Mouse (Mus musculus) skeletal muscle tissue, adult 2 months (tissue): ENCODE measurements around the gene Ift88.
A peak's percentile ranks its signal among the peaks of the same experiment; 100 is the strongest.

Source experiments
- DNase-seq: peaks from one replicate; pipeline ENCODE4 v3.0.0-alpha.2; 2012; ENCODE audit warnings: low read depth, low spot score

Gene Ift88

DNA sequence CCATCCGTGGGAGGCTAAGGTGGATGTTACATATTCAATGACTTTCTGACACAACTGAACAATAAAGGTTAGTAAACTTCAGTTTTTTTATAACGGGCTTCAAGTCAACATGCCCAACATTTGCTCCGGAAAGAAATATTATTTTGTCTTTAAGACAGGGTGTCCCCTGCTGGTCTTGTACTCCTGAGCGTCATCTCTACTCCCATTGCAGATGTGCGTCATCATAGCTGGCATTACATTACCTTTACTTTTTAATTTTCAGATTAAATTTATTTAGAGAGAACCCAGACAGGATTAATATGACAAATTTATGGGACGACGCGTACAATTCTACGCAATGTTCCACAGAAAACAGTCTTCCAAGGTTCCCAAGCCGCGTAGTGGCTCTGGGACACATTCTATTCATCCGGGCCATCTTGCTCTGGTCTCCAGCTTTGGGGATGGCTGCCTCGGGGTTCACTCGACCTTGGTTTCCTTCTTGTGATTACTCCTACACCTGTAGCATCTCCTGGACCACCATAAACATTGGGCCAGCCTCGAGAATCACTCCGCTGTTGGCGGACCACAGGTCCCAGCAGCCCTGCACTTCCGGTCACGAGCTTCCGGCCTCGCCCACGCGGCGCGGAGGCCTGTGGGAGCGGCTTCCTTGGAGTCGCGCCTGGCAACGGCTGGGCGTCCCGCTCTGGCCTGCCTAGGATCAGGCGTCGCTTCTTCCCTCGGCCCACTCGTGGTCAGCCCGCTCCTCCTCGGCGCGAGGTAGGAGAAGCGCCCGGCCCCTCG, at the start of gene Ift88:
Ift88 (plus strand) TSS at position 631 of the 780 bp plus-strand sequence.
- DNase-seq, result peak; percentile 84

DNA sequence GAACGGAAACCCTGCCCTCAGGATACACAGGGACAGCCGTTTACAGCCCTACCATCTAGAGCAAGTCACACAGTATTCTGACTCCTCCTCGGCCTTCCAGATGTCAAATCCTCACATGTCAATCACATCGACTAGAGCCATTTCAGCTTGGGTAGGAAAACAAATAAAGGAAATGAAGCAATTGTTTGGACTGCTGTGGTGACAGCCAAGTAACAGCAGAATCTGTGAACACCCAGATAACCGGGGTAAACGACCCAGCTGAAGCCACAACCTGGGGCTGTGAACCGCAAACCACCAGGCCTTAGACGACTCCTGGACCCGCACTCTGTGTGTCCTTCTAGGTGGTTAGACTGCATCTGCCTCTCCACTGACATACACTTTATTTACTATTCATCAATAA, 48.7 kb upstream of the Ift88 start:
- DNase-seq, result no peak

DNA sequence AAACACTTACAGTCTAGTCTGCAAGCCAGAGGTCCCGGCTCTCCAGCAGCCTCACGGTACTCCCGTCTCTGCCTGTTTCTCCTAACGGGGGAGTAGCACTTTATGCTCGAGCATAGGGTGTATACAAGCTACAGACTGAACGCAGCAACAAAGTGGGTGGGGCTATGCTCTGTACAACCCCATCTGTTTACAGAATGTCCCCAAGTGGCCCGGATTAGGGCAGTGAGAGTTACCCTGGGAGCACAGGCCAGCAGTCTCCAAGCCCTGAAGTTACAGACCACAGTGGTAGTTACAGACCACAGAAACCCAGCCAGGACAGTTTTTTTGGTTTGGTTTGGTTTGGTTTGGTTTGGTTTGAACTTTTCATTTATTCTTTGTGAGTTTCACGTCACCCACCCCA, 47.8 kb upstream of the Ift88 start:
- no peak for DNase-seq

DNA sequence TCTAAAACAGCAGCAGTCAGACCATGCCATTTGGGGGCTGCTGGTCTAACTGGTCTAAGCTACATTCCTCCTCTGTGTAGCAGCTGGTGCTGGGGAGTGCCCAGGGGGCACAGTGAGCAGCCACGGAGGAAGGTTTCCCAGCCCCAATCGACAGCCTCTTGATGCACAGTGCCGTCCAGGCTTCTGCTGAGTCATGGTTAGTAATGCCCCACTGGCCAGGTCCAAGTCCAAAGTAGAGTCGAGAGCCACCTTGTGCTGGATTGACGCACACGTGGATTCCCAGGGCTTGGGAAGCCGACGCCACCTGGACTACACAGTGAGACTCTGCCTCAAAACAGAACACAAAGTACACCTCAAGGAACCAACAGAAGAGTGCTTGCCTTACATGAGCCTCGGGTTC, 46.9 kb upstream of the Ift88 start:
- no peak for DNase-seq

DNA sequence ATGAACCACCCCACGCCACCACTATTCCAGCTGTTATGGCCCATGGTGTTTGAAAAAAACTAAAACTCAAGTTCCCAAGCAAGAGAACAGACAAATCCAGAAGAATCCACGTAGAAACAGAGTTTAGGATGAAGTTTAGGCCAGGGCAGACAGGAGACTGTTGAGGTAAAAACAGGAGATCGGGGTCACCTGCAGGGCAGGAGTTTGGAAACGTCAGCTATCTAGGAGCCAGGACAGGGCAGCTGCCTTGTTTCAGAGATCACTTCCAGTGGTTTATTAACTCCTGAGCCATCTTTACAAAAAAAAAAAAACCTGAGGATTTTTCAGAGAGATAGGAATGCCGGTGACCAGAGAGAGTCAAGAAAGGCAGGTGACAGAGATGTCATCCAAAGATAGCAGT, 46.3 kb upstream of the Ift88 start:
- DNase-seq, result no peak

DNA sequence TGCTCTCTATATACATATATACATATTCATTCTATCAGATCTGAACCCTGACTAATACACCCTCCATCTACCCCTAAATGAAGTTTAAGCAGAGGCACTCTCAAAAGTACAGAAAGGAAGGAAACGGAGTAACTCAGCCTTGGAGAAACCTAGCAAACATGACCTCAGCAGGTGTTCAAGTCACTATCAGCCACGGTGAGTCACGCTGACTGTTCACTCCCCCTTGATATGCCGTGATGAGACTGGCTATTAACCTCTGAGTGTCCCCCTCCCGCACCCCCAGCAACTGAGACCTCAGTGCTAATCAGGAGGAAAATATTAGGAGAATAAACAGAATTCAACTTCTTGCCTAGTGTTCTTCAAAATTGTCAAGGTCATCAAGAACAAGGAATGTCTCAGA, 38.2 kb upstream of the Ift88 start:
- DNase-seq, result no peak

DNA sequence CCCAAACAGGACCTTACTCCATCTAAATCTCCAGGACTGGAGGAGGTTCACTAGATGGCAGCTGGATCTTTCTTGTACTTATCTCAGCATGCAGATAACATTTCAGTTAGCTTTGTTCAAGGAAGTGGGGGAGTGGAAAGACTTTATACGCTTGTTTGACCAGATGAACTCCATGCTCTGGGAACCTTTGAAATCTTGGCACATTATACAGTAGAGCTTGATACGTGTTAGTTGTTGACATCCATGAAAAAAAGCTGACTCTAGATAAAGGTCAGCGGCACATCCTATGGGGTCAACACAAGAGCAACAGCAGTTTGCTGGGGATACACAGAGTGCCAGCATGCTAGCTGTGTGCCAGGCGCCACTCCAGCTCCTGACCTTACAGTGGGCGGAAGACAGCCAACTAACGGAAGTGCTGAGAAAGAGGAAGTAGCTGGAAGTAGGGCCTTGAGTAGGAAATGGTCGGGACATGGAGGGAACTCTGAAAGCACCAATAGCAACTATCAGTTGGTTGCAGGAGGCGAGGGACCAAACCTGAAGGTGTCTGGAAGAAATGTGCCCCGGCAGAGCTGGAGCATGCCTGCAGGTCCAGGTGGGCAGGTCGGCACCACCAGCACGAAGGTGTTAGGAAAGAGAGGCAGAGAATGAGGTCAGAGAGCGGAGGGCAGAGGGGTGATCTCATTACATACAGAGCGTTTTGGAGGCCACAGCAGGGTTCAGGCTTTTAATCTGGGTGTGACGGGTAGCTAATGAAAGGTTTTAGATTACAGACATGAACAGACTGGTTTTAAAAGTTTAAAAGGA, 36.9 kb upstream of the Ift88 start:
- DNase-seq, result peak; percentile 24

DNA sequence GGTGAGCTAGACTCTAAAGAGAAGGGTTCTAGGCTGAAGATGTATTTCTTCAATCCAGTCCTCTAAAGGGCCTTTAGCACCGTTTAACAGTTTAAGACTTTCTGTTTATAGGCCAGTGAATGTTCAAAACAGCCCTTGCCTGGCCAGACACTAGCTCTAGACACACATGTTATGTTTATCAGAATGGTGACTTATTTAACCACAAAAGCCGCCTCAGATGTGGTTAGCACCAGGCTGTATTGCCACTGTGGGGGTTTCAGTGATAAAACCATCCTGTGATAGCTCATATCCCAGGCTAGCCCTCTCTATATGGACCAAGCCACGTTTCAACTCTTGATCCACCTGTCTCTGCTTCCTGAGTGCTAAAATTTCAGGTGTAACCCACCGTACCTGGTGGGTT, 32.2 kb upstream of the Ift88 start:
- DNase-seq, result no peak

DNA sequence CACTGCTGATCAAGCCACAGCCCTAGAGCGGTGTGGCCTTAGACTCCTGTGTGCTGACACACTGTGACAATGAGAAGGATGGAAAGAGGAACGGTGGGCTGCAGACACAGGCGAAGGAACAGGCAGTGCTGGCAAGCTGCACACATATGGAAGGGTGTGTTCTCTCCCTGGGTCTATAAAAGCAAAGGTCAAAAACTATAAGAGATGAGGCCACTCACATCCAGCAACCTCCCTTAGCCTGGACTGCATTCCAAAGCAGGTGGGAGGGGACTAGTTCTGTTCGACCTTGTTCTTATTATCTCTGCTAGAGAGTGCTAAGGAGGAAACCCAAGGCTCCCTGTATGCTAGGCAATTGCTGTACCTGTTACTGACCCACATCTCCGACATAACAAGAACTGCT, 31.6 kb upstream of the Ift88 start:
- DNase-seq, result no peak

DNA sequence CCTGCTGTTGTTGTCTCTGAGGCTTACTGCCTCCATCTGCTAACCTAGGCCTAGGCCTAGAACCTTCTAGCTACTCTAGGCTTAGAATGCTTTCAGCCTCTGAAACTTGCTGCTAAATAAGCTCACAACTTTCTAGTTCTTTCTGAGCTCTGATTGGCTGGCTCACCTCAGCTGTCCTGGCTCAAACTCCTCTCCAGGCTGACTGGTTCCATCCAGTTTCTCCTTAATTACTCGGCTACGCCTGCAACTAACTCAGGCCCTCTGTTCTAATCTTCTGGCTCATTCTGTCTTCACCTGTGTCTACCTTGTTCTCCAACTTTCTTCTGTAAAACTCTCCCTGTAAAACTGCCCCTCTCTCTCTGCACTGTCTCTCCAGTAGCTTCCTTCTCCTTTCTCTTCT, 28.4 kb upstream of the Ift88 start:
- no peak for DNase-seq

DNA sequence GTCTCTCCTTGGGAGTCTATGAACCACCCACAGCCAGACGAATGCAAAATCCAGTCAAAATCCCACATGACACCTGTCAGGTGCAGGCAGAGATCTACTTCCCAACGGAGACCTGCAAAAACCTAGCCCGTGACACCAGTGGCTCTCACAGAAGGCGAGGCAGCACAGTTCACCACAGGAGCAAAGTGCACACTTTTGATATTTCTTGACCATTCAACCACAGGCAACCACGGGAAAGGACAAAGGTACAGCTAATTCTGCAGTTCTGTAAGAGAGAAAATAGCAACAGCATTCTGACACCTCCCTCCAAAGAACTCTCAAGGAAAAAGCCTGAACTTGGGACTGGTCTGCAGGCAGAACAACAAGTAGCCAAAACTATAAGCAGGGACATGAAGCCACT, 26.6 kb upstream of the Ift88 start:
- no peak for DNase-seq

DNA sequence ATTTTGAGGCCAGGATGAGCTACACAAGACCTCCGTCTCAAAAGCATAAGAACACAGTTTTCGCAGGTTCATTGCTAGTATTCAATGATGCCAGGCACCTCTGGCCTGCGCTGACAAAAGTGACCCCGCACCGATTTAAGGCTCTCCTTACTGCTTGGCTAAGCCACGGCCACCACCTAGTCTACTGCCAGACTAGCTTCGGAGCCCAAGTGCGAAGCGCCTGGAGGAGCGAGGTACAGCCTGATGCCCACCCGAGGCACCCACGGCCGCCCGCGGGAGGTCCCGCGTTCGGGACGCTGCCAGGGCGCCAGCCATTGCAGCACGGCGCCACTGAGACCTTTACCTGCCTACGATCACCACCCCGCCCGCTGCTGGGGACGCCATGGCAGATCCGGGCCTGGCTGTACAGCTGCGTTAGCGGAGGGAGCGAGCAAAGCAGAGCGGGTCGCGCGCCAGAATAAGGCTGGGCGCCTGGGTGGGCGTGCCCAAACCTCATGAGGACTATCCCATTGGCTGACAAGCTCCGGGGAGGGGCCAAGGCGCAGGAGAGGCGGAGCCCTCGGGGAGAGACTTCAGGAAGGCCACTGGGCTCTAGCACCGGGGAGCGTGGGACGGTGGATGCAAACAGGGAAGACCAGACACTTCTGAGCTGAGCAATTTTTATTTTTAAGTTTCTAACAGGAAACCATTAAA, 25.7 kb upstream of the Ift88 start, which contains the start of gene Cryl1:
Cryl1 (minus strand) TSS at position 465 of the 693 bp plus-strand sequence.
- peak; percentile 92 for DNase-seq

DNA sequence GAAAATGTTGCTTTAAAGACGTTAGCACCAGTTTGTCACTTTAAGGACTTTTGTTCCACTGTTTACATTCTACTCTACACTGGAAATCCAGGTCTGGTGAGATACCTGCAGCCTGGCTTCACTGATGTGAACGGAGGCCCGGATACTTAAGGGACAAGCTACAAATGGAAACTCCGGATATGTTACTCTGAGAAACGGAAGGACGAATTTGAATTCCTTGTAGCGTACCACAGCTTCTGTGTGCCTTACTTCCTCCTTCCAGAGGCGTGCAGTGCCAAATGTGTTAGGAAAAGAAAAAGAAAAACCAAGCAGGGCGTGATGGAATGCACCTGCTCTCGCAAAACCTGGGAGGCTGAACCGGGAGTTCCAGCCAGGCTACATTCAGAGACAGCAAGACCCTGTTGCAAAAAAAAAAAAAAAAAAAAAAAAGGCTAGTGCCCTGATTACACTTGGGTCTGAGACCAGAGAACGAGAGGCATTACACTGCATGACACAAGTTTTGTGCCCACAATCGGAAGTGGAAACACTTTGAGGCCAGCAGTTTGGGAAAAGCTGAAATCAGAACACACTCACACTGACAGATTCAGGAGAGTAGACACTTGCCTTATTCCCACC, 24.9 kb upstream of the Ift88 start:
- DNase-seq, result peak; percentile 24

DNA sequence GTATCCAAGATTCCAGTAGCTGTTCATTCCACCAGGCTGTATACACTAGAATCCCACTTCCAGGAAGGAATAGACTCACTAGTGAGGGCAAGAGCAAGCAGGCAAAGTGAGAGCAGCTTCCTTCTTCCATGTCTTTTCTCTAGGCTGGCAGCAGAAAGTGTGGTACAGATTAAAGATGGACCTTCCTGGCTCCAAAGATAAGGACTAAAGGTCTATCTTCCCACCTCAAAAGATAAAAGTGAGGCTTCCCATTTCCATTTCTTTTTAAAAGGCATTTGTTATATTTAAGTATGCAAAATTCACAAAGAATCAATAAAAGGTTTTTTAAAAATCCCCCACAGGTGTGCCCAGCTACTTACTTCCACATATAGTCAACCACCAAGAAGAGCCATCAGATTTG, 21.0 kb upstream of the Ift88 start:
- no peak for DNase-seq

DNA sequence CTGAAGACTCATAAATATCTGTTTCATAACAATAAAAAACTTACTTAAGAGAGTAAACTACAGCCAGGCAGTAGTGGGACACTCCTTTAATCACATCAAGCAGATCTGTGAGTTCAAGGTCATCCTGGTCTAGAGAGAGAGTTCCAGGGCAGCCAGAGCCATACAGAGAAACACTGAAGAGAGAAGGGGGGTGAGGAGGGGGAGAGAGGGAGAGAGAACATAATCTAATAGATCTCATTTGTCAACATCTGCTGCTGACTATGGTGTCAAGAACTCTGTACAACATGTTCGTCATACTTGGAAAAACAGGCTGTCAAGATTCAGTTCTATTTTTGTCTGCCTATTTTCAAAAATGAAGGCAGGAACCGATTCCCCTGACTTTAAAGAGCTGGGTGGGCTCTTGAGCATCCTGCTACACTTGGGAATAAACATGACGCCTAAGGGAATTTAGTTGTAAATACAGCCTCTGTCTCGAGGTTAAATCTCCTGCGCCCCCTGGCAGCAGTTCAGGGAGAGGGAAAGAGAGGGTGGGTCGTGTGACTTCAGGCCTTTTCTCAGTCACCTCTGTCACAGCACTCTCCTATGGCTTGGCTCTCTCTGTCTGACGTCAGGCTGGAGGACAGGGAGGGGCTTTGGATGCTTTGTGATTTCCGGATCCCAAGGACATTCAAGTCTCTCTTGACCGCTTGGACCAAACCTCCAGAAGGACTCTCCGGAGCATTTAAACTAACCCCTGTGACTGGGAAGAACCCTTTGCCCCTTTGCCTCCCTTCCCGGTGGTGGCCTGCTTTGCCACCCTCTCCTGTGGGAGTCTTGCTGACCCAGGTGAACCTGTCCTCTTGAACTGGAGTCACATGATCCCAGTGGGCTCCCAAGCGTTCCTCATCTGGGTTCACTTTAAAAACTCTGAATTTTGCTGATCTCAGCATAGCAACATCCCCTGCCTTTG, 16.5 kb upstream of the Ift88 start:
- DNase-seq, result peak; percentile 5

DNA sequence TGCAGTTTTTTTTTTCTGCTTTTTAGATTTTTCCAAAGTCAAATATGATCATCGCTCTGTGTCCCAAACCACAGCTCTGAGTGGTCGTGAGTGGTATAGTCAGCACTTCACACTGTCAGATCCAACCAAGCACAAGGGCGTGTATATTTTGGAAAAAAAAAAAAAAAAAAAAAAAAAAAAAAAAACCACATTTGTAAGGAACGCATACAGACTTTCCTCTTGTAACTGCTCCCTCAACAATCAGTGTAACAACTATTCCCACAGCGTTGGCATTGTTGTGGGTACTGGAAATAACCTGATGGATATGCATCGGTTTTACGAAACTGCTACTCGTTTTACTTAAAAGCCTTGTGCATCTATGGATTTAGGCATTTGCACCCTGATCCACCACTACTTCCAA, 15.8 kb upstream of the Ift88 start:
- DNase-seq, result no peak

DNA sequence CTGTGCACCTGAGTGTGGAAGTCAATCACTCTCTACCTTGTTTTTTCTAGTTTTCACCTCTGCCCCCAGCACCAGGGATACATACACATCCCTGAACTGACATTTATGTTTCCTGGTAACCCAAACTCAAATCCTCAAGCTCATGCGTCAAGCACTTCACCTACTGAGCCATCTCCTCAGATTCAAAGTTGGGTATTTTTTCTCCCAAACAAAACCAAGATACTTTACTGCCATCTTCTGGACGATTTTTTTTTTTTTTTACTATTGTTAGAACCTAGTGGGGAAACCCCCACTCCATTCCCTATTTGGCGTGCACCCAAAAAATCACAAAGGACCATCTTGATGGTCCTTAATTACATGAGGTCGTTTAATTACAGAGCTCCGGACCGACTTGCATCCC, 14.8 kb upstream of the Ift88 start:
- DNase-seq, result no peak

DNA sequence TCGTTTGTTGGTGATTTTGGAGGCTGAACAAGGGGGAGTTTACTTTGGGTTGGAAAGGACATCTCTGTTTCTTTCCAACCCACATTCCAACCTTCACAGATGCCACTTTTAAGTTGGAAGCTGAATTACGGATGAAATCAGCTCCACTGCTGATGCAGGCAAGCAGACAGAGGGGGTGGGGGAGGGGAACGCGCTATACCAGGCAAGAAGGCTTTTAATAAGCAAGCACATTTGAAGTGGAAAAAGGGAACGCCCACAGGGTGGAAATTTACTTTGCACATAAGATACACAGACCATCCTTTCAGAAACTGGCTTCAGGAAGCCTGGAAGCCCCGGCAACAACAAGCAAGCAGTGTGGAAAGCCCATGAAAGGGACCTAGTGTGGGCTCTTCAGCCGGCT, 11.7 kb upstream of the Ift88 start:
- DNase-seq, result no peak

DNA sequence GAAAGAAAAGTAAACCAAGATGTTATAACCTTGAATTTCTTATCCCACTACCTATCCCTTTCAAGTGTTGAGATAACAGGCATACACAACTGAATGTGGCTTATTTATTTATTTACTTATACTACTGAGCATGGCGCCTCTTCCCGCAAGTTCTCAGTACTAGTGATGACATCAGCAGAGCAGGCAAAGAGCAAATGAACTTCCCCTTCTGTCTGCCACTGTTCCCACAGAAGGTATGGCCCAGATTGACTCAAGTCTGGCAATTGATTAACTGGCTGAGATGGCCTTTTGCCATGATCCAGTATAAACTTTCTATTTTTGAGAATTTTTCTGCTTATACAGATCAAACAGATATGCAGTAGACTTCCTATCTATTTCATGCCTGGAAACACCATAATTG, 6.7 kb upstream of the Ift88 start:
- no peak for DNase-seq

DNA sequence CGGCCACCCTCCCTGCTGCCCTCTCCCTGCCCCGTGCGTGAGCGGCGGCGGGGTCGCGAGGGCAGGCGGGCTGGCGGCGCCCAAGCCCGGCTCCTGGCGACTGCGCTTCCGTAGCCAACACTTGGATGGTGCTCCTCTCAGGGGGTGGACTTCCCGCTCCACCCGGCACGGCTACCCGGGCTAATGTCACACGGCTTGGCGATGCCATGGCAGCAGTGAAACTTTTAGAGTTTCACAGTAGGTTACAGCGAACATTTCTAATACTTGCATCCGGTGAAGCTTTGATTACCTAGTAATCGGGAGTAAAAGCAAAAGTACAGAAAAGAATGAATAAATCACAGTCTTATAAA, 325 bp downstream of the Ift88 start:
- no peak for DNase-seq

DNA sequence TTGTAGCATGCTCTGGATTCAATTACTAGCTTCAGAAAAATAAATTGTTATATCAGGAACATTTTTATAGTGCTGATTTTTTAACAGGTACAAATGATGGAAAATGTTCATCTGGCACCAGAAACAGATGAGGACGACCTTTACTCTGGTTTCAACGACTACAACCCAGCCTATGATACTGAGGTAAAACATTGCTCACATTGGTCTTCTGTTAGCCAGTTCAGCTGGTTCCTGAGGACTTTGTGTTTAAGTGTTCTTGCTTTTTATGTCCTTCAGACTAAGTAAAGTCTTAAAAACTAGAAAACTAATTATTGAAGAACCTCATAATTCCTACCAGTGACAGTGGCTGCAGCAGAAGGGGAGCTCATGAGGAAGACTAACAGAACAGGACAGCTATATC, 6.6 kb downstream of the Ift88 start:
- no peak for DNase-seq
